Mouse (Mus musculus): ENCODE measurements at regions not wholly inside any gene's neighbourhood (a gene's known extent, or its start where the extent isn't known, plus 50 kb on each side); places are given as distances from the start of the nearest gene placed in this dataset.

DNA sequence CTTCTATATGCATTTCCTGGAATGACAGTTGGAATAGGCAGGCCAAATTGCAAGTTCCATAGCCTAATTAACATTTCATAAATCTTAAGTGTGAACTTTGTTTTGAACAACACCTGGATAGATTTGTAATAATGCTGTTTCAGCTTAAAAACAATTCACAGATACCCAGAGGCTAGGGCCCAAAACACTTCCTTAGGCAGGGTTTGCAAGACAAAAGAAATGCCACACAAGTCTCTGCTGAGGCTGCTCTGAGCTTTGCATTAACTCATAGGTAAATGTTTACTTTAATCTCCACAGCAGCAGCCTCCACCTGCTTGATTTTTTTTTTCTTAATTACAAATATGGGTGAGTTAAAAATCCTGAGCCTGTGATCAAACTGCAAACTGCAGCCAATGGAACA is 118.4 kb downstream of the Gnat3 start:
- no peak for DNase-seq (ENCODE audit: low spot score in 2 of 2)

DNA sequence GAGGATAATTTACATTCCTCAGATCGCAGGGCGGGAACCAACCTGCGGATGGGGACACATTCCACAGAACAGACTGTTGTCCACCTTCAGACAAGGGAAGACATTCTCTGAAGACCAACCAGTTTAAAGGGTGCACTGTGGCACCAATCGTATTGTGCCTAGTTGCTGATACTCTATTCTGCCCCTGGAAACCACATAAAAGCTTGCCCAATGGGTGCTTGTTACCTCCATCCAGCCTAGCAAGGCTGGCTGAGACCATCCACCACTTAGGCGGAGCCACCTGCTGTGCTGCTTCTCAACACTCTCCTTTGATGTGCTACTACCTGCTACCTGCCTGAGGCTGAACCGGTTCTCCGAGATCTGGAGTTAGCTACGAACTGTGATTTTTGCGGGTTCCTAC is 119.9 kb downstream of the Gnat3 start:
- no peak for DNase-seq (ENCODE audit: low spot score in 2 of 2)

DNA sequence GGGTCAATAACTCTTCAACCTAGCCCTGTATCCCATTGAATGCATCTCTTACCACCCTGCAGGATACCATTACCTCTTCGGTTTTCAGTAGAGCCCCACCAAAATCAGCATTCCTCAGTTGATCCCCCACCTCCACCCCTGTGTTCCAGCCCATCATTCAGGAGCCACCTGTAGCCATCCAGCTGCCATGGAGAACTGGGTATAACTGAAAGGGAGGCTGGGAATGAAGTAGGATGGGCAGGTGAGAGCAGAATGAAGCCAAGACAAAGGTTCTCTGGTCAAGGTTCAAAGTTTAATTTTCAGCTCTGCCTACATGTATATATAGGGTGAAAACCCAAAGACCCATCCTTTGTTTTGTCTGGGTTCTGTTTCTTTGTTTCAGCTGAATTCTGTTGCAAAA is 121.4 kb downstream of the Gnat3 start:
- DNase-seq (ENCODE audit: low spot score in 2 of 2), result no peak

DNA sequence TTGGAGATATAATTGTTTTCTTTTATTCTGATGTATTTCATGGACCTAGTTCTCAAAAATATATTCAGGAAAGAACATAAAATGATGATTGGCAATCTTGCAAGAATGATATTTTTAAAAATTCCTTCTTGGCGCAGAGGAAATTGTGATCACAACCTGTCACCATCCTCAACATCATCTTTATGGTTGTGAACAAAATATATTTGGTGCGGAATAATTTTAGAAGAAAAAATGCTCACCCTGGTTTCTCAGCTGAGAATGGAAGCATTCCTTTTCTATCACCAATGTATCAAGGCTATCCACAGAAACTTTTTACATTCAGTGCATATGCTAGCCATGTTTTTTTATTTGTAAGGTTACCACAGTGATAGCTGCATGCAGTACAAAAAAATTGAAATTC is 123.1 kb downstream of the Gnat3 start:
- DNase-seq (ENCODE audit: low spot score in 2 of 2), result peak in 1 of 2 experiments; percentile 12

DNA sequence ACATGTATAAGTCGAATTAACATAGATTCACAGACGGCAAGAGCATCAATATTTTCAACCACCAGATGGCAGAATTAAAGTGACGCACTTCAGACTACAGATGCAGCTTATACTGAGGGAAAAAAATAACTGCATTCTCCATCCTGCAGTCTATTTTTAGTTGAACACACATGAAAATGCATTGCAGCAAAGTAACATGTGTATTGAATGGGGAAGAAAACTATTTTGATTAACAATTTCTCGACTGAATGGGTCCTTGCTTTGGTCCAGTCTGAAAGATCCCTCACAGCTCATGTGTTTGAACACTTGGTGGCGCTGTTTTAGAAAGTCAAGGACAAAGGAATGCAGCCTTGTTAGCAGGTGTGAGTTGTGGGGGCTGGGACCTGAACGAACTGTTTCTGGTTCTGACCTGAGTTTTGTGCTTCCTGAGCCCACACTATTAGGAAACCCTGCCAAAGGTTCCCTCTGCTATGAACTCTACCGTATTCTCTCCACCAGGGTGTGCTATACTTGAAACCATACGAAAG is 125.6 kb downstream of the Gnat3 start:
- peak; percentile 18 to 74 for DNase-seq (ENCODE audit: low spot score in 2 of 2)

DNA sequence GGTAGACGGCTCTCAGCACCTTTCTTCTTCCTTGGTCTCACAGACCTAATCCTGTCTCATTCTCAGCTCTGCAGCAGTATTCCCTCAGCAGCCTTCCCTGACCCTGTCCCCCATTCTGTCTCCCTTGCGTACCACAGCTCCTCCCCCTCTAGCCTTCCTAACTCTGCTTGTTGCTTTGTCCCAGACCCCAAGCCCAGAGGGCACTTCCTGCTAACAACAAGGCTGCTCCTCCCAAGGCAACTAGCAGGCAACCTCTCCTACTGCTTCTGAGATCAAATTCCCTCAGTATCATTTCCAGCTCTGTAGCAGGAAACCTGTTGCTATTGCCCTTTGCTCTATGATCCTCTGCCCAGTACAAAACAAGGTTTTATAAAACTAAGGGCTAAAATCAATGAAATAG is 127.6 kb downstream of the Gnat3 start:
- no peak for DNase-seq (ENCODE audit: low spot score in 2 of 2)

DNA sequence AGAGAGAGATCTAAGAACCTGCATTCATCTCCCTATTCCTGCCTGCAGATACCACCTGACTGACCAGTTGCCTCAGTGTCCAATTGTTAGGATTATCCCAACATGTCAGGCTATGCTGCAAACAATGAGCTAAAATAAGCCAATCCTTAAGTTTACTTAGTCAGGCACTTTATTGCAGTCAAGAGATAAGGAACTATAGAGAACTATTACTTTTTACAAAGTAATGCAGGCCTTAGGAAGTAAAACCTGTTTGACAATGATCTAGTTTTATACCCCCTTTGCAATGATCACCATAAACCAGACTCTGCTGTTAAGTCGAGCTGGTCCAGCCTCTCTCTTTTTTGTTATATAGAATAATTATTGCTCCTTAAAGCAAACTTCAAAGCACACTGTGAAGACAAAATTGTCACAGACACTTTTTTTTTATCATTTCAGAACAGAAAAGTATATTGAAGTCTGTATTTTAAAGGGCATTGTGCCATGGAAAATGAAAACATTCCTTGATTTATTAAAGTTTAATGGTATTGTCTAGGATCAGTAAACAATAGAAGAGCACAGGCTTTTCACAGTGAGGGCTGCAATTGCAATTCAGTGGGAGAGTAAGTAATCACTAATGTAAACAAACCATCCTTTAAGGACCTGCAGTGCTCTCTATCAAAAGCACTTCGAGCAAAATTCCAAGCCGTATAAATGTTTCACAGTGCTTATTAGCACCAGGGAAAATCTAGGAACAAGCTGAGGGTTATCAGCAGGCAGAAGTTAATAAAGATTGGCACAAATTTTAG is 152.7 kb downstream of the Gnat3 start:
- no peak for DNase-seq (ENCODE audit: low spot score in 2 of 2)

DNA sequence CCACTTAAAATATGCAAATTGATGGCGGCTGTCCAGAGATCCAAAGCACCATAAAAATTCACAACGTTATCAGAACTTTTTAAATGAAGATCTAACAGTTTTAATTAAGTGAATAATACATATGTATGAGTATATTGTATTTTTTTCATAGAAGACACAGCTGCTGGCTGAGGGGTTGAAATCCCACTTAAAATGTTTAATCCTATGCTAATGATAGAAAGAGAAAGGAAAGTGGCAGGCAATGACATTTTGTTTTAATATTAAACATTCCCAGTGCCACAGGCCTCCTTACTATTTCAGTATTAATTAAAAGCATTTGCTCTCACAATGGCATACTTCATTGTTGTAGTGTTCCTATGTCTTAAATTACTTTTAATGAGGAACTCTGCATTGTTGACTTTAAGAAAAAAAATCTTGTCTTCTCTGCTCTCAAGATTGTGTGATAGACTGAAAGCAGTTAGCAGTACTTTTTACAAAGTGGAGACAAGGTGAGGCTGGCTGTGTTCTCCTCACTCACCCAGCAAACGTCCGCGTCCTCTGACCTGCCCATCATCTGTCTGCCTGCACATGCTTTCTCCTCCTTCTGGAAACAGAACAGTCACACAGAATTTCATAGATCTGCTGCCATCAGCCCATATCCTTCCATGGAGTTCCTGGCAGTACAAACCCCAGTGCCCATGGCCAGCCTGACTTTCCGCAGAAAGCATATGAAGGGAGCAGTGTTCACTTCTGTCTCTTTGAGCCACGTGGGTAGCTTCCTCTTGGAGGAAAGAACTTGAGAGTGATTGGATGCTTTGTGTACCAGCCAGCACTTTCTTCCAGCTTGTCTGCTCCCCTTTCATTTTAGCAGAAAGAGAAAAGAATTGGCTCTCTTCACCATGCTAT is 173.7 kb downstream of the Gnat3 start:
- no peak for DNase-seq (ENCODE audit: low spot score in 2 of 2)

DNA sequence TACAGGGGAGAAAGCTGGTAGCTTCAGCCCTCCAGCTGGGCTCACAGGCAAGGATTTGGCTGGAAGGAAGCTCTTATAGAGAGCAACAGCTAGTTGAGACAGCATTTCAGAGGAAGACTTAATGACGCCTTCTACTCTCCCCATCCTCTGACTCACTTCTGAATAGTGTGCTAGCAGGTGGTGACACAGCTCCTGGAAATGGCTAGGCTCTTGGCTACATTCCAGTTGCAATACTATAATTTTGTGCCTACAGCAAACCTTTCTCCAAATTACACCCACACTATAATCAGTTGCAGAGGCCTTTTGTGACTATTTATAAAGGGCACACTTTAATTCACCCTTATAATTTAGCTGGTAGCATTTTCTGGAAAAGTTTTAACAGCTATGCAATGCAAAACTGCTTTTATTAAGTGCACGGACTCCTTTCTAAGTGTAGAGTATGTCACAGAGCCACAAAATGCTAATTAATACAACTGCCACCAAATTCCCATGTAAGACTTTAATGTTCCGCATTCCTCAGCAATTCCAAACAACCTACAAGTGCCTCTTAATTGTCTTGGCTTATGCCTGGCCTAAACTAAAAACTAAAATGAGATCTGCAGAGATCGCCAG is 175.2 kb downstream of the Gnat3 start:
- DNase-seq (ENCODE audit: low spot score in 2 of 2), result peak; percentile 6 to 16

DNA sequence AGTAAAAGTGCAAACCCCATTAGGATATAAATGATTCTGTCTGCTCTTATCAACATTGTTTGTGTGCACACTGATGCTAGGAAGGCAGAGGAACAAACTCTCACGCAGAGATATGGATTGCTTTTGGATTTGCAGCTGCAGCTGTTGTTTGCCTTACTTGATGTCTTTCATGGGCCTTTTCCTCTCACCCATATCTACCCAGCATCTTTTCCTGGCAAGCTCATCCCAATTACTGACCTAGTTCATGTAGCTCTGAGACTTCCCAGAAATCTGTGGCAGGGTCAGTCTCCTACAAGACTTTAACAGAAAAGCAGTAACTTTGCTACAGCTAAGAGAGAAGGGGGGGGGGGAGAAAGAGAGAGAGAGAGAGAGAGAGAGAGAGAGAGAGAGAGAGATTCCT is 189.9 kb downstream of the Gnat3 start:
- no peak for DNase-seq (ENCODE audit: low spot score in 2 of 2)

DNA sequence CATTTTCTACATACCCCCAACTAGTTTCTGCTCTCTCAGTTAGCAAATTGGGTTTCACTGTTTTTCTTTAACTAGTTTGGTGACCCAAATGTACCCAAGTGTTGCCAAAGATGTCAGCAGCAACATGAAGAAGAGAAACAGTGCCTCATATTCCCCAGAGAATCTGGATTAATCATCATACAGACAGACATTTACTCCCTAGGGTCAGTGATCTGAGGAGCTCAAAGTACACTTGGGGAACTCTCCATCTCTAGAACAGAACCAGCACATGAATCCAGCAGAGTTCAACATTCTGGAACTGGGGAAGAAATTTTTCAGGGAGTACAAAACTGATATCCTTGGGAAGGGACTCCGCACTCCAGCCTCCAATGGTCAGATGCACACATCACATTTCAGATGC is 191.4 kb downstream of the Gnat3 start:
- no peak for DNase-seq (ENCODE audit: low spot score in 2 of 2)

DNA sequence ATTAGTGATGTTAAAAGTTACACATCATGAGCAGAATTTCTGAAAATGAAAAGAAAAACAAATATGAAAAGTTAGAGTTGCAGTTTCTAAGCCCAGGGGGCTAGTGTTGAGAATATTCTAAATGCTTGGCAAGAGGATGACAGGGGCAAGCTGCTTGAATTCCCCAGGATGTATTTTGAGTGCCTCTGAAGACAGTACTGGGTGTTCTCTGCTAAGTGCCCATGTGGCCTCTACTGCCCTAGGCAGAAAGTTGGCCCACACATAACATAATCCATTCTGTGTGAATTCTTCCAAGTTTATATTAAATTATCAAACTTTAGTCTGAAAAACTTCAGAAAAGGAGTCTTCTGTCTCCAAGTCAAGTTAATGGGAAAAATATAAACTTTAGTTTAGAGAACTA is 196.6 kb downstream of the Gnai1 start:
- no peak for DNase-seq (ENCODE audit: low spot score in 2 of 2)

DNA sequence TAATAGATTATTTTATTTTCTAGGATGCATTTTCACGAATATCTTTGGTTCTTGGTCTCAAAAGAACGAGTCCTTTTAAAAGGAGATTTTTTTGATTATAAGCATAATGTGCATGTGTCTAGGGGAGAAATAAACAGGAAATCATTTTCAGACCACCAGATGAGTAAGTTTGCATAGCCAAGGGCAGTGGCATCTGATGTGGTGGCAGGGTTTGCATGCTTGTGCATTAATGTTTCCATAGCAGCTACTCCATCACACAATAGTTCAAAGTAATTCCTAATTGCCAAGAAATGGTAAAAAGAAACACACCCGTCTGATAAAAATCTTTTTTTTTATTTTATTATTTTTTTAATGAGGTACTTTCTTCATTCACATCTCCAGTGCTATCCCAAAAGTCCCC is 182.3 kb downstream of the Gnai1 start:
- no peak for DNase-seq (ENCODE audit: low spot score in 2 of 2)

DNA sequence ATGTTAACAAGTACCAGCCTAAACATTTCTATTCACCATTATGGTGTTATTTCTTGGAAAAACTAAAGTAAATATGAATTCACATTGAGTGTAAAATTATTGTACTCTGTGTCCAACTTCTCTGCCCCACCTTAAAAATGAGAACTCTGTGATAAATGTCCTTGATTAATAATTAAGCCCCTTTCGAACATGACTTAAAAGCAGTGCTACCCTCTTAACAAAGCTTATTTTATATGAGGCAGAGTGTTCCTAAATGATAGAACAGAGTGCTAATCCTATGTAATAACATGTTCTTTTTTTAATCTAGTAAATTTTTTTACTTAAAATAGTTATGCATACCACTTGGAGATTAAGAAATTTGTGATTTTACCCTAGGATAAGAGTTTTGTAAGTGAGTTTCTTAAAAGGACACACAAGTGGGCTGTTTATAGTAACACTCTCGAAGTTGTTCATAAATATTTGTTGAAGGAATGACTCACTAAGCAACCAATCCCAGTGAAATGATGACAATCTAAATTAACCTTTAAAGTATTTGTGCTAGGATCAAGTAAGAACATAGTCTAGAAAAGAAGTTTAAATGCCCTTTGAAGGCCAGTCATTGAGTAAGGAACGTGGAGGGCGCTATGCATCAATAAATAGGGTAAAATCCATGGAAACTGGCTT is 148.6 kb downstream of the Gnai1 start:
- no peak for DNase-seq (ENCODE audit: low spot score in 2 of 2)

Data from frontal cortex, postnatal 36 days (tissue).